Mouse (Mus musculus) hindbrain, embryonic 14.5 days (tissue): ENCODE measurements around the gene Huwe1. TPM values are rescaled to one million over a fixed set of nuclear protein-coding genes. Genes with fewer than 3 reads are reported as not detected.
A peak's percentile ranks its signal among the peaks of the same experiment; 100 is the strongest.

ENCODE experiments used
- ATAC-seq: fragments of 200-750 bp; cut with Nextera tagmentation; 2 replicates; pipeline ENCODE4 v1.8.0; 2017; ENCODE audit warnings: moderate number of reproducible peaks, mild to moderate bottlenecking, moderate TSS enrichment, moderate library complexity; ENCODE audit not compliant: low FRiP score
- DNase-seq: peaks from one replicate; pipeline ENCODE4 v3.0.0-alpha.2; 2015; ENCODE audit warnings: low spot score
- H3K27ac ChIP-seq: fragments of 300-500 bp; sonication (generic); 2 replicates; pipeline ENCODE4 v1.5.1; 2014; ENCODE audit warnings: mild to moderate bottlenecking, moderate library complexity
- H3K27me3 ChIP-seq: fragments of 300-500 bp; sonication (generic); 2 replicates; pipeline ENCODE4 v1.6.1; 2014; ENCODE audit warnings: mild to moderate bottlenecking, low read length, mixed read lengths; ENCODE audit not compliant: control insufficient read depth, insufficient read depth
- H3K36me3 ChIP-seq: fragments of 300-500 bp; sonication (generic); replicated peaks from 2 replicates; pipeline ENCODE4 v1.6.1; 2014; ENCODE audit not compliant: control insufficient read depth, insufficient read depth
- H3K4me1 ChIP-seq: fragments of 300-500 bp; sonication (generic); replicated peaks from 2 replicates; pipeline ENCODE4 v1.6.1; 2014; ENCODE audit warnings: antibody characterized with exemption, low read length, mixed read lengths; ENCODE audit not compliant: control insufficient read depth, insufficient read depth
- H3K4me2 ChIP-seq: fragments of 300-500 bp; sonication (generic); replicated peaks from 2 replicates; pipeline ENCODE4 v1.6.1; 2014; ENCODE audit warnings: mild to moderate bottlenecking, moderate library complexity
- H3K4me3 ChIP-seq: fragments of 300-500 bp; sonication (generic); replicated peaks from 2 replicates; pipeline ENCODE4 v1.5.1; 2014; ENCODE audit warnings: mild to moderate bottlenecking, low read length
- H3K9ac ChIP-seq: fragments of 300-500 bp; sonication (generic); 2 replicates; pipeline ENCODE4 v1.6.1; 2014
- H3K9me3 ChIP-seq: fragments of 300-500 bp; sonication (generic); 2 replicates; pipeline ENCODE4 v1.6.1; 2016; ENCODE audit warnings: low read length; ENCODE audit not compliant: control insufficient read depth
- WGBS: fragments of 180-500 bp; shearing (Covaris S2); extraction: QIAGEN DNeasy Blood & Tissue Kit; methylation state at CpG from one replicate; pipeline ENCODE4 v1.1.7; 2014; 5-methylcytosine and 5-hydroxymethylcytosine counted together
- polyA plus RNA-seq: library from polyadenylated mRNA; unstranded; fragments of >200 nt; fragmentation: Nextera tagmentation; extraction: Ambion mirVana; gene quantifications from 2 replicates; pipeline ENCODE4 v1.2.1, GENCODE M21; 2014

Gene Huwe1
- polyA plus RNA-seq, result 63.1 and 72.7 TPM in 2 replicates

- no peaks in the 10 kb centered on the region for H3K9me3 ChIP-seq
- H3K27me3 ChIP-seq, result no peaks in the 10 kb centered on the region; the same call in 1 of the 2 replicates
- no peaks in the 10 kb centered on the region for H3K36me3 ChIP-seq
- H3K9ac ChIP-seq, result peak within 1 kb of the TSS; percentile 60
- H3K27ac ChIP-seq, result peak within 1 kb of the TSS; percentile 86
- WGBS, result 22% methylated on average over 23 of the region's 36 CpGs
- DNase-seq (peak; percentile 80), ATAC-seq (peak; percentile 66)
- H3K4me1 ChIP-seq, result no peaks in the 10 kb centered on the region
- H3K4me2 ChIP-seq, result peak within 1 kb of the TSS; percentile 50
- H3K4me3 ChIP-seq, result peak within 1 kb of the TSS; percentile 42
Measured at GRCm38 (mm10) chrX:151800701-151801511, at the start of gene Huwe1. Huwe1 (plus strand) TSS chrX:151800807.

GRCm38 (mm10) chrX:151780348-151780747 lies 20.3 kb upstream of the Huwe1 start:
- Histone ChIP-seq H3K9ac (no peak overlapping the region), H3K4me2 (no peak overlapping the region), H3K9me3 (no peaks in the 10 kb centered on the region), H3K4me1 (no peaks in the 10 kb centered on the region), H3K27ac (no peak overlapping the region), H3K27me3 (no peaks in the 10 kb centered on the region), H3K36me3 (no peaks in the 10 kb centered on the region), H3K4me3 (no peak overlapping the region)
- DNase-seq (no peak), ATAC-seq (no peak)
- 90% methylated on average over 1 of the region's 1 CpGs for WGBS

GRCm38 (mm10) chrX:151782939-151783338 lies 17.7 kb upstream of the Huwe1 start:
- H3K4me1 ChIP-seq, result no peaks in the 10 kb centered on the region
- 81% methylated on average over 4 of the region's 4 CpGs for WGBS
- H3K27ac ChIP-seq, result no peak overlapping the region
- H3K9ac ChIP-seq, result no peak overlapping the region
- H3K36me3 ChIP-seq, result no peaks in the 10 kb centered on the region
- H3K27me3 ChIP-seq, result no peaks in the 10 kb centered on the region
- DNase-seq, result no peak
- H3K4me3 ChIP-seq, result no peak overlapping the region
- H3K4me2 ChIP-seq, result no peak overlapping the region
- H3K9me3 ChIP-seq, result no peaks in the 10 kb centered on the region
- ATAC-seq, result no peak

GRCm38 (mm10) chrX:151792766-151793165 lies 7.8 kb upstream of the Huwe1 start:
- H3K4me3 ChIP-seq, result no peak overlapping the region
- no peak for ATAC-seq
- 42% methylated on average over 2 of the region's 2 CpGs for WGBS
- no peaks in the 10 kb centered on the region for H3K9me3 ChIP-seq
- H3K36me3 ChIP-seq, result no peaks in the 10 kb centered on the region
- no peak overlapping the region for H3K4me2 ChIP-seq
- no peak overlapping the region for H3K9ac ChIP-seq
- no peak for DNase-seq
- no peak overlapping the region for H3K27ac ChIP-seq
- H3K27me3 ChIP-seq, result peaks cover 6% of the 10 kb centered on the region; the same call in 1 of the 2 replicates
- no peaks in the 10 kb centered on the region for H3K4me1 ChIP-seq

GRCm38 (mm10) chrX:151797970-151798369 lies 2.6 kb upstream of the Huwe1 start:
- DNase-seq (no peak), ATAC-seq (no peak)
- Histone ChIP-seq H3K4me2 (no peak overlapping the region), H3K27me3 (peaks cover 4% of the 10 kb centered on the region; the same call in 1 of the 2 replicates), H3K9me3 (no peaks in the 10 kb centered on the region), H3K9ac (no peak overlapping the region), H3K4me3 (no peak overlapping the region), H3K4me1 (no peaks in the 10 kb centered on the region), H3K36me3 (no peaks in the 10 kb centered on the region), H3K27ac (no peak overlapping the region)
- 41% methylated on average over 1 of the region's 1 CpGs for WGBS

GRCm38 (mm10) chrX:151802328-151802955 lies 1.8 kb downstream of the Huwe1 start:
- peak; percentile 27 for DNase-seq

GRCm38 (mm10) chrX:151802956-151803776 lies 2.6 kb downstream of the Huwe1 start:
- no peaks in the 10 kb centered on the region for H3K4me1 ChIP-seq
- peak overlapping the region; percentile 42 for H3K4me3 ChIP-seq
- ATAC-seq, result peak; percentile 90
- WGBS, result 21% methylated on average over 72 of the region's 77 CpGs
- H3K36me3 ChIP-seq, result no peaks in the 10 kb centered on the region; the same call in 1 of the 2 replicates
- DNase-seq, result peak; percentile 95
- H3K4me2 ChIP-seq, result peak overlapping the region; percentile 72
- peak overlapping the region; percentile 92 for H3K27ac ChIP-seq
- no peaks in the 10 kb centered on the region for H3K27me3 ChIP-seq
- H3K9ac ChIP-seq, result peak overlapping the region; percentile 71
- H3K9me3 ChIP-seq, result no peaks in the 10 kb centered on the region

More at GRCm38 (mm10) chrX:151802328-151802955, 1.8 kb downstream of the Huwe1 start:
- no peaks in the 10 kb centered on the region for H3K4me1 ChIP-seq
- no peaks in the 10 kb centered on the region for H3K27me3 ChIP-seq
- H3K9ac ChIP-seq, result peak overlapping the region; percentile 71
- peak overlapping the region; percentile 55 for H3K4me2 ChIP-seq
- H3K36me3 ChIP-seq, result no peaks in the 10 kb centered on the region
- H3K9me3 ChIP-seq, result no peaks in the 10 kb centered on the region
- 21% methylated on average over 13 of the region's 13 CpGs for WGBS
- peak overlapping the region; percentile 42 for H3K4me3 ChIP-seq
- no peak for ATAC-seq
- peak overlapping the region; percentile 92 for H3K27ac ChIP-seq

- no peaks in the 10 kb centered on the region for H3K27me3 ChIP-seq
- DNase-seq, result peak; percentile 35
- H3K4me1 ChIP-seq, result no peaks in the 10 kb centered on the region
- peak overlapping the region; percentile 42 for H3K4me3 ChIP-seq
- H3K27ac ChIP-seq, result peak overlapping the region; percentile 92
- no peaks in the 10 kb centered on the region; the same call in 1 of the 2 replicates for H3K36me3 ChIP-seq
- H3K9ac ChIP-seq, result peak overlapping the region; percentile 69
- H3K4me2 ChIP-seq, result peak overlapping the region; percentile 72
- 26% methylated on average over 20 of the region's 20 CpGs for WGBS
- H3K9me3 ChIP-seq, result no peaks in the 10 kb centered on the region
- peak; percentile 36; the same call in 1 of the 2 replicates for ATAC-seq
Measured at GRCm38 (mm10) chrX:151803777-151804101, 3.1 kb downstream of the Huwe1 start.

- peak overlapping the region; percentile 42 for H3K4me3 ChIP-seq
- H3K27ac ChIP-seq, result no peak overlapping the region
- DNase-seq (no peak), ATAC-seq (no peak)
- 17% methylated on average over 9 of the region's 9 CpGs for WGBS
- H3K27me3 ChIP-seq, result no peaks in the 10 kb centered on the region
- no peaks in the 10 kb centered on the region for H3K4me1 ChIP-seq
- H3K9ac ChIP-seq, result peak overlapping the region; percentile 69
- no peaks in the 10 kb centered on the region for H3K9me3 ChIP-seq
- H3K36me3 ChIP-seq, result no peaks in the 10 kb centered on the region; the same call in 1 of the 2 replicates
- peak overlapping the region; percentile 72 for H3K4me2 ChIP-seq
Measured at GRCm38 (mm10) chrX:151804388-151804787, 3.8 kb downstream of the Huwe1 start.
